Mouse (Mus musculus) CH12.LX (cell line): ENCODE measurements around the gene Tas2r119.

Source experiments
- CTCF ChIP-seq, 2 experiments: IDR thresholded peaks in 1 of 2; conservative IDR thresholded peaks in 1 of 2; 2 replicates each; pipeline ENCODE4 v1.5.1; 2011 to 2012; ENCODE audit warnings: low read depth in 2 of 2, low read length in 2 of 2, improper control_type of control experiment in 1 of 2, inconsistent platforms in 1 of 2, mild to moderate bottlenecking in 1 of 2, moderate library complexity in 1 of 2
- E2F4 ChIP-seq: IDR thresholded peaks from 2 replicates; pipeline ENCODE4 v1.6.1; 2011; ENCODE audit warnings: low read depth, low read length, improper control_type of control experiment; ENCODE audit not compliant: insufficient replicate concordance
- EP300 ChIP-seq: IDR thresholded peaks from 2 replicates; pipeline ENCODE4 v1.6.1; 2011; ENCODE audit warnings: low read length, improper control_type of control experiment
- SMC3 ChIP-seq: IDR thresholded peaks from 2 replicates; pipeline ENCODE4 v1.6.1; 2011; ENCODE audit warnings: low read depth, low read length, improper control_type of control experiment
- UBTF ChIP-seq: IDR thresholded peaks from 2 replicates; pipeline ENCODE4 v1.6.1; 2012; ENCODE audit warnings: low read depth, mild to moderate bottlenecking, inconsistent platforms, low read length, improper control_type of control experiment, moderate library complexity
- USF1 ChIP-seq: IDR thresholded peaks from 2 replicates; pipeline ENCODE4 v1.6.1; 2014; ENCODE audit warnings: low read depth, mild to moderate bottlenecking, inconsistent platforms, low read length, improper control_type of control experiment
- ZC3H11A ChIP-seq: IDR thresholded peaks from 2 replicates; pipeline ENCODE4 v1.6.1; 2012; ENCODE audit warnings: low read depth, mild to moderate bottlenecking, inconsistent platforms, low read length, improper control_type of control experiment

DNA sequence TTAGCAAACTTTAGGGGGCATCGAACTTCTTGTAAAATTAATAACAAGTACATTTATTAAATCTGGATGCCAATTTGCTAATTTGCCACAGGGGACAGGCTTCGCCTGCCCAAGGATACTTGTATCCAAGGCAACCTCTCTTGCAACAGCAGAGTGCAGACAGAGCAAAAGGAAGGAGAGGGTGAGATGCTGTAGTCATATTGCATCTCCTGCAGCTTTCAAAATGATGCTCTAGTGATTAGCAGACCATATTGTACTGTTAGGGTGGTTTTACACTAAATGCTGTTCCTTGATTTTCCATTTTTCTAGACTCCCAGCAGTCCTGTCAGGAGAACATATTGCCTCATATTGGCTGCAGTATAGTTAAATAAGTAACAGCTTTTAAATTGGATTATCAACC lies 23.7 kb upstream of the Tas2r119 start:
- TF ChIP-seq ZC3H11A (no peak), SMC3 (no peak), EP300 (no peak), CTCF (conservative IDR thresholded peaks at IDR 0.05 in 1 of 2, IDR thresholded peaks at IDR 0.05 in 1 of 2; ENCODE audit: low read depth in 2 of 2, low read length in 2 of 2) (no peak), UBTF (no peak), USF1 (no peak), E2F4 (no peak)
